Mouse (Mus musculus): ENCODE data around the gene Tnfaip3. TPM values are rescaled to one million over a fixed set of nuclear protein-coding genes. Genes with fewer than 3 reads are reported as not detected.

Tnfaip3 gene
- 1.8 and 3.1 TPM in 2 replicates for polyA plus RNA-seq (2014; fragmentation: Nextera tagmentation; extraction: Ambion mirVana)

DNA sequence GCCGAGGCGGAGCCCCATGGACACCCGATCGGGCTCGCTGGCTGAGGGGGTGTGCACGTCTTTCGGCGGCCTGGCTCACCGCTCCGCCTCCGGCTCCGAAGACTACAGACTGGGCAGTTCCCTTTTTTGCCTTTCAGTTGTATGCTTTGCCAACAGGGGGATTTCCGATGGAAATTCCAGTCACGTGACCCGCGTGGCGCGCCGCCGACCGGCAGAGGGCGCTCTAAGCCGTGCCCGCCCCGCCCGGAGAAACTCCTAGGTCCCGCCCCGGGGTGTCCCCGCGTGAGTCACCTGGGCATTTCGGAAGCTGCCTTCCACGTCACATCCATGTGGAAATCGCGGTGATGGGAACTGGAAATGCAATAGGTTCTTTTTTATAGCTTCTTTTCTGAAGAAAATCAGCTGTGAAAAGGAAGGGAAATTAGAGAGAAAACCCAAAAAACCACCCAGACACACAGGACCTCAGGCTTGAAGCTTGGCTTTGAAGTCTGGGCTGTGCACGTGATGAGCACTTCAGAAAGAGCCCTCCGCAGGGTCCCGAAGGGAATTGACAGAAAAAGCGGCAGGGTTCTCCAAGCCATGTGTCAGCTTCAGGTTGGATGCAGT lies at the start of gene Tnfaip3:
Gene Tnfaip3 (minus strand): TSS at position 401 of the 606 bp plus-strand sequence.
- DNase-seq: peak; percentile 95
- Histone ChIP-seq H3K4me3 (replicated peaks; ENCODE audit: low read depth, low read length) (peak within 1 kb of the TSS; percentile 86), H3K4me1 (ENCODE audit: control insufficient read depth, insufficient read depth, low read length) (0 out of 2 replicates have a peak, but pooled peaks cover 3% of the 10 kb centered on the region), H3K27me3 (ENCODE audit: control insufficient read depth, insufficient read depth, low read length) (no peaks in the 10 kb centered on the region), H3K9ac (replicated peaks; ENCODE audit: low read length) (peak within 1 kb of the TSS; percentile 74), H3K9me3 (ENCODE audit: control insufficient read depth, low read length) (no peaks in the 10 kb centered on the region), H3K36me3 (ENCODE audit: control insufficient read depth, insufficient read depth, low read length) (no peaks in the 10 kb centered on the region), H3K27ac (replicated peaks; ENCODE audit: low read depth, low read length) (peak within 1 kb of the TSS; percentile 70), H3K4me2 (ENCODE audit: low read length) (peak within 1 kb of the TSS; percentile 94)
- peak; percentile 92 for ATAC-seq (ENCODE audit: low FRiP score, low TSS enrichment)
- WGBS: under 1% methylated on average over 38 of the region's 38 CpGs

GRCm38 (mm10) chr10:19064651-19065601 lies 49.5 kb upstream of the Tnfaip3 start:
- H3K27ac ChIP-seq (replicated peaks; ENCODE audit: low read depth, low read length): no peak overlapping the region
- H3K27me3 ChIP-seq (ENCODE audit: control insufficient read depth, insufficient read depth, low read length): no peaks in the 10 kb centered on the region
- no peaks in the 10 kb centered on the region for H3K4me1 ChIP-seq (ENCODE audit: control insufficient read depth, insufficient read depth, low read length)
- no peak for ATAC-seq (ENCODE audit: low FRiP score, low TSS enrichment)
- H3K9ac ChIP-seq (replicated peaks; ENCODE audit: low read length): no peak overlapping the region
- no peak overlapping the region for H3K4me2 ChIP-seq (ENCODE audit: low read length)
- no peak for DNase-seq
- H3K4me3 ChIP-seq (replicated peaks; ENCODE audit: low read depth, low read length): no peak overlapping the region
- 80% methylated on average over 6 of the region's 6 CpGs for WGBS
- H3K9me3 ChIP-seq (ENCODE audit: control insufficient read depth, low read length): no peaks in the 10 kb centered on the region
- H3K36me3 ChIP-seq (ENCODE audit: control insufficient read depth, insufficient read depth, low read length): no peaks in the 10 kb centered on the region

DNA sequence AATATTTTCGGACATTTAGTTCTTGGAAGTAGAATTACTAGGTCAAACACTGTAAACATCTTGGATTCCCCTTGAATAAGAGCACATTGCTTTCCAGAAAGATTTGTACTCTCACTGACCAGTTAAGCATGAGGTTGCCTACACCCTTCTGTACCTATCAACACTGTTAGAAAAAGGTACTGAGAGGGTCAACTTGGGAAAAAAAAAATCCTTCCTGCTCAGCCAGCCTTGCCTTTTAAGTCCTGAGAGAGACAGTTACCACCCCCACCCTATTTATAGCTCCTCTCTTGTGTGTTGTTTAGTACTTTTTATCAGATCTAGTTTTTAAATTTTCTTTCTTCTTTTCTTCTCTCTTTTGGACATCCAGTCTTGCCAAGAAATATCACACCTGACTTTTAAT lies 48.2 kb upstream of the Tnfaip3 start:
- H3K36me3 ChIP-seq (ENCODE audit: control insufficient read depth, insufficient read depth, low read length): no peaks in the 10 kb centered on the region
- no peak for DNase-seq
- 92% methylated on average over 1 of the region's 1 CpGs for WGBS

GRCm38 (mm10) chr10:19063208-19063607 lies 47.8 kb upstream of the Tnfaip3 start:
- ATAC-seq (ENCODE audit: low FRiP score, low TSS enrichment) (no peak), DNase-seq (no peak)
- Histone ChIP-seq H3K4me2 (ENCODE audit: low read length) (no peak overlapping the region), H3K9me3 (ENCODE audit: control insufficient read depth, low read length) (no peaks in the 10 kb centered on the region), H3K9ac (replicated peaks; ENCODE audit: low read length) (no peak overlapping the region), H3K36me3 (ENCODE audit: control insufficient read depth, insufficient read depth, low read length) (no peaks in the 10 kb centered on the region), H3K27me3 (ENCODE audit: control insufficient read depth, insufficient read depth, low read length) (no peaks in the 10 kb centered on the region), H3K27ac (replicated peaks; ENCODE audit: low read depth, low read length) (no peak overlapping the region), H3K4me3 (replicated peaks; ENCODE audit: low read depth, low read length) (no peak overlapping the region), H3K4me1 (ENCODE audit: control insufficient read depth, insufficient read depth, low read length) (no peaks in the 10 kb centered on the region)
- 93% methylated on average over 4 of the region's 4 CpGs for WGBS

More for the DNA sequence above, 48.2 kb upstream of the Tnfaip3 start:
- Histone ChIP-seq H3K27me3 (ENCODE audit: control insufficient read depth, insufficient read depth, low read length) (no peaks in the 10 kb centered on the region), H3K4me2 (ENCODE audit: low read length) (no peak overlapping the region), H3K4me1 (ENCODE audit: control insufficient read depth, insufficient read depth, low read length) (no peaks in the 10 kb centered on the region), H3K9me3 (ENCODE audit: control insufficient read depth, low read length) (no peaks in the 10 kb centered on the region), H3K4me3 (replicated peaks; ENCODE audit: low read depth, low read length) (no peak overlapping the region), H3K27ac (replicated peaks; ENCODE audit: low read depth, low read length) (no peak overlapping the region), H3K9ac (replicated peaks; ENCODE audit: low read length) (no peak overlapping the region)
- no peak for ATAC-seq (ENCODE audit: low FRiP score, low TSS enrichment)

DNA sequence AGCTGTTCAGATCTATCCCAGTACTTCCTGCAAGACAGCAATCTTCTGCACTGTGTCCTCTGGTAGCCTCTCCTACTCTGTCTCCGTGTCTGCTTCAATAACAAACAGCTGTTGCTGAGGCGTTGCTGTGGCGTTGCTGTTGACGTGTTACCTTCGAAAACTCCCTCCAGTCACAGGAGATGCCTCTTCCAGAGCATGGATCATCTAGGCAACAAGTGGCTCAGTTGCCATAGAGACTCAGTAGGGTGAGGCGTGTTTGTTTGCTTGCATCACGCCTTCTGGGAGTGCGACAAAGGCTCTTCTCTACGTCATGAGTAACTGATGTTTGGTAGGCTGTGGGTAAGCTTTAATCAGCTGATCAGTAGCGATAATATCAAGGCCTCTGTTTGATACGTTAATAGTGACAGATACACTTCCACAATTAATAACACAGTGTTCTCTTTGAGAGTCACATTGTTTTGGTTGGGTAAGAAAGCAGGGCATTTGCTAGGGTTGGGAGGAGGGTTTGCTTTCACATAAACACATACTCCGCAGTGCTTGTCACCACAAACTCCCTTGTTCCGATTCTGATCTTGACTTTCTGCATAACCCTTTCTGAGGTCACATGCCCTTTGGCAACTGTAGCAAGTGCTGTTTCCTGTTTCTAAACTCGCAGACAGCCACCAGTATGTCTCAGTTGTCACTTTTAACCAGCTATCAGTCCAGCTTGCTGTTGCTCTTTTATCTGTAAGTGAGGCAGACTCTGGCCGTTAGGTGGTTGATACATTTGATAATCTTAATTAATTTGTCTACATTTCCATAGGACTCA lies 46.8 kb upstream of the Tnfaip3 start:
- Histone ChIP-seq H3K27me3 (ENCODE audit: control insufficient read depth, insufficient read depth, low read length) (no peaks in the 10 kb centered on the region), H3K4me2 (ENCODE audit: low read length) (no peak overlapping the region), H3K9ac (replicated peaks; ENCODE audit: low read length) (no peak overlapping the region), H3K4me1 (ENCODE audit: control insufficient read depth, insufficient read depth, low read length) (no peaks in the 10 kb centered on the region), H3K36me3 (ENCODE audit: control insufficient read depth, insufficient read depth, low read length) (no peaks in the 10 kb centered on the region), H3K27ac (replicated peaks; ENCODE audit: low read depth, low read length) (no peak overlapping the region), H3K4me3 (replicated peaks; ENCODE audit: low read depth, low read length) (no peak overlapping the region), H3K9me3 (ENCODE audit: control insufficient read depth, low read length) (no peaks in the 10 kb centered on the region)
- peak; percentile 6 for DNase-seq
- no peak for ATAC-seq (ENCODE audit: low FRiP score, low TSS enrichment)
- WGBS: 73% methylated on average over 15 of the region's 15 CpGs

- H3K36me3 ChIP-seq (ENCODE audit: control insufficient read depth, insufficient read depth, low read length): no peaks in the 10 kb centered on the region
- no peaks in the 10 kb centered on the region for H3K4me1 ChIP-seq (ENCODE audit: control insufficient read depth, insufficient read depth, low read length)
- H3K27ac ChIP-seq (replicated peaks; ENCODE audit: low read depth, low read length): no peak overlapping the region
- no peaks in the 10 kb centered on the region for H3K9me3 ChIP-seq (ENCODE audit: control insufficient read depth, low read length)
- H3K27me3 ChIP-seq (ENCODE audit: control insufficient read depth, insufficient read depth, low read length): no peaks in the 10 kb centered on the region
- DNase-seq: no peak
- no peak overlapping the region for H3K4me3 ChIP-seq (replicated peaks; ENCODE audit: low read depth, low read length)
- no peak overlapping the region for H3K9ac ChIP-seq (replicated peaks; ENCODE audit: low read length)
- H3K4me2 ChIP-seq (ENCODE audit: low read length): no peak overlapping the region
- WGBS: 91% methylated on average over 3 of the region's 3 CpGs
- no peak for ATAC-seq (ENCODE audit: low FRiP score, low TSS enrichment)
These were observed 45.7 kb upstream of the Tnfaip3 start for GRCm38 (mm10) chr10:19061201-19061600.

- Histone ChIP-seq H3K9me3 (ENCODE audit: control insufficient read depth, low read length) (no peaks in the 10 kb centered on the region), H3K27ac (replicated peaks; ENCODE audit: low read depth, low read length) (no peak overlapping the region), H3K4me2 (ENCODE audit: low read length) (no peak overlapping the region), H3K9ac (replicated peaks; ENCODE audit: low read length) (no peak overlapping the region), H3K36me3 (ENCODE audit: control insufficient read depth, insufficient read depth, low read length) (no peaks in the 10 kb centered on the region), H3K4me1 (ENCODE audit: control insufficient read depth, insufficient read depth, low read length) (no peaks in the 10 kb centered on the region), H3K27me3 (ENCODE audit: control insufficient read depth, insufficient read depth, low read length) (no peaks in the 10 kb centered on the region), H3K4me3 (replicated peaks; ENCODE audit: low read depth, low read length) (no peak overlapping the region)
- DNase-seq (no peak), ATAC-seq (ENCODE audit: low FRiP score, low TSS enrichment) (no peak)
- WGBS: 62% methylated on average over 1 of the region's 1 CpGs
These were observed 38.1 kb upstream of the Tnfaip3 start for GRCm38 (mm10) chr10:19053524-19053923.

GRCm38 (mm10) chr10:19045986-19046385 lies 30.5 kb upstream of the Tnfaip3 start:
- 20% methylated on average over 2 of the region's 2 CpGs for WGBS
- H3K27me3 ChIP-seq (ENCODE audit: control insufficient read depth, insufficient read depth, low read length): no peaks in the 10 kb centered on the region
- ATAC-seq (ENCODE audit: low FRiP score, low TSS enrichment) (no peak), DNase-seq (no peak)
- H3K4me1 ChIP-seq (ENCODE audit: control insufficient read depth, insufficient read depth, low read length): no peaks in the 10 kb centered on the region
- no peak overlapping the region for H3K4me2 ChIP-seq (ENCODE audit: low read length)
- no peak overlapping the region for H3K27ac ChIP-seq (replicated peaks; ENCODE audit: low read depth, low read length)
- no peak overlapping the region for H3K4me3 ChIP-seq (replicated peaks; ENCODE audit: low read depth, low read length)
- no peaks in the 10 kb centered on the region for H3K9me3 ChIP-seq (ENCODE audit: control insufficient read depth, low read length)
- no peak overlapping the region for H3K9ac ChIP-seq (replicated peaks; ENCODE audit: low read length)
- no peaks in the 10 kb centered on the region for H3K36me3 ChIP-seq (ENCODE audit: control insufficient read depth, insufficient read depth, low read length)

Measured in midbrain, embryonic 14.5 days (tissue).